Mouse (Mus musculus) forebrain, embryonic 15.5 days (tissue): Measurements from ENCODE around the gene Rab3il1. TPM values are rescaled to one million over a fixed set of nuclear protein-coding genes. Genes with fewer than 3 reads are reported as not detected.
A peak's percentile ranks its signal among the peaks of the same experiment; 100 is the strongest.

Experiments
- ATAC-seq: fragments of 200-750 bp; cut with Nextera tagmentation; replicated peaks from 2 replicates; pipeline ENCODE4 v1.8.0; 2017; ENCODE audit warnings: mild to moderate bottlenecking, moderate TSS enrichment, moderate library complexity
- H3K27ac ChIP-seq: fragments of 300-500 bp; sonication (generic); replicated peaks from 2 replicates; pipeline ENCODE4 v1.5.1; 2015; ENCODE audit warnings: mild to moderate bottlenecking, inconsistent platforms
- H3K27me3 ChIP-seq: fragments of 300-500 bp; sonication (generic); 2 replicates; pipeline ENCODE4 v1.6.1; 2015; ENCODE audit warnings: inconsistent platforms
- H3K36me3 ChIP-seq: fragments of 300-500 bp; sonication (generic); 2 replicates; pipeline ENCODE4 v1.6.1; 2015; ENCODE audit warnings: mild to moderate bottlenecking, inconsistent platforms
- H3K4me1 ChIP-seq: fragments of 300-500 bp; sonication (generic); 2 replicates; pipeline ENCODE4 v1.6.1; 2015; ENCODE audit warnings: inconsistent platforms
- H3K4me2 ChIP-seq: fragments of 300-500 bp; sonication (generic); replicated peaks from 2 replicates; pipeline ENCODE4 v1.6.1; 2015; ENCODE audit warnings: mild to moderate bottlenecking, inconsistent platforms
- H3K4me3 ChIP-seq: fragments of 300-500 bp; sonication (generic); 2 replicates; pipeline ENCODE4 v1.5.1; 2015; ENCODE audit warnings: mild to moderate bottlenecking, inconsistent platforms
- H3K9ac ChIP-seq: fragments of 300-500 bp; sonication (generic); replicated peaks from 2 replicates; pipeline ENCODE4 v1.6.1; 2015; ENCODE audit warnings: mild to moderate bottlenecking, inconsistent platforms
- H3K9me3 ChIP-seq: fragments of 300-500 bp; sonication (generic); 2 replicates; pipeline ENCODE4 v1.6.1; 2016; ENCODE audit warnings: inconsistent platforms
- WGBS: fragments of 180-500 bp; shearing (Covaris S2); methylation state at CpG from one replicate; pipeline ENCODE4 v1.1.7; 2015; ENCODE audit warnings: mixed read lengths; 5-methylcytosine and 5-hydroxymethylcytosine counted together
- polyA plus RNA-seq: library from polyadenylated mRNA; unstranded; fragments of >200 nt; fragmentation: Nextera tagmentation; extraction: Ambion mirVana; gene quantifications from 2 replicates; pipeline ENCODE4 v1.2.1, GENCODE M21; 2015

Rab3il1 gene
- polyA plus RNA-seq, 1 experiment from 2014 or later = 17.9 TPM

DNA sequence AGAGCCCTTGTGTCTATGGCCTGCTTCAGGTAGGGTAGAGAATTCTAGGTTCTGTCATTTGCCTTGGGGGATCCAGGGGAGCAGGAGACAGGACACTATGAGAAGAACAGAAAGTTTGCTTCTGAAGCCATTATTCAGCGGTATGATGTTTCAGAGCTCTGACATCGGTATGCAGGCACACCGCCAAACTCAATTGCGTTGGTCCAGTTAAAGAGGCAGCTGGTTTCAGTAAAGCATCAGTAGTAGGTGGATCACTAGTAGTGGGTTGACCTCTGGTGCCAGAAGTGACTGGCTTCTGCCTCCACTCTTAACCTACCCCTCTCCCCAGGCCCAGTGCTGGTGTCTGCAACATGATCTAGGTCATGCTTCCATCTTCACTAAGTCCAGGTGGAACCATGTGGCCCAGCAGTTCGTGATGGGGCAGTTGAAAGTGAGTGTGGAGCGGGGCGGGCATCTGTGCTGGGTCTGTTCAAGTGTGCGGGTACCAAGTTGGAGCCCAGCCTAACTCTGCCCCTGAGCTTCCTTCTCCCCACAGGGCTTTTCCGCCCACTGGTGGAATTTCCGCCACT lies 52.3 kb downstream of the Rab3il1 start:
- no peak overlapping the region for H3K4me2 ChIP-seq
- H3K36me3 ChIP-seq = 0 out of 2 replicates have a peak, but pooled peaks cover 3% of the 10 kb centered on the region
- no peaks in the 10 kb centered on the region for H3K27me3 ChIP-seq
- H3K4me1 ChIP-seq = no peaks in the 10 kb centered on the region
- no peak for ATAC-seq
- H3K9me3 ChIP-seq = no peaks in the 10 kb centered on the region
- no peak overlapping the region for H3K9ac ChIP-seq
- 92% methylated on average over 10 of the region's 10 CpGs for WGBS
- no peak overlapping the region for H3K4me3 ChIP-seq
- H3K27ac ChIP-seq = no peak overlapping the region

DNA sequence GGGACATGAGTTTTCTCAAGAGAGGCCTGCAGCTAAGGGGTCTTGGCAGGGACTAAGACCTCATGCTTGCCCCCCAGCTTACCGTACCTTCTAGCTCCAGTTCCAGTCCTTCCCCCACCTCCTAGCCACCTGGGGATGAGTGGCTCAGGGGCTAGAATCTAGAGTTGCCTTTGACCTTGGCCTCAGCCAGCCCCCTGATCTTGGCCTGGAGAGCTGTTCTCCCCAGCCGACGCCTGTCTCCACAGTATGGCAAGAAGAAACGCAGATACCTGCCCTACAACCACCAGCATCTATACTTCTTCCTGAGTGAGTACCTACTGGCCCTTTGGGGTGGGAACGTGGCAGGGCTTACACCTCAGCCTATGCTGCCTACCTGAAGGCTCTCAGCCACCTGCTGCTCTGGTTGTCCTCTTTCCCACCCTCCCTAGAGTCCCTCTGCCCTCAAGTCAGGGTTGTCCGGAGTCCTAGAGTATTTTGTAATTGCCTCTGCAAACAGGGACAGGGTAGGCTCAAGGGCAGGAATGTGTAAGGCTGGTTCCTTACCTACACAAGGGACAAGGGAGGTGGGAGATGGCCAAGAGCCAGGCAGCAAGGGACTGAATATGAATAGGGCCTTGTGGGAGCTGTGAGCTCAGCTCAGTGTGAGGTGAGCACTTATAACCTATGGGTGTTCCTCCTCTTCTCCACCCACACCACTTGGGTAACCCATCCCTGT lies 53.0 kb downstream of the Rab3il1 start:
- H3K9me3 ChIP-seq = no peaks in the 10 kb centered on the region
- WGBS = 89% methylated on average over 6 of the region's 6 CpGs
- H3K9ac ChIP-seq = no peak overlapping the region
- no peak overlapping the region for H3K27ac ChIP-seq
- H3K4me1 ChIP-seq = no peaks in the 10 kb centered on the region
- no peak for ATAC-seq
- H3K27me3 ChIP-seq = no peaks in the 10 kb centered on the region
- H3K4me2 ChIP-seq = no peak overlapping the region
- no peak overlapping the region for H3K4me3 ChIP-seq
- 0 out of 2 replicates have a peak, but pooled peaks cover 3% of the 10 kb centered on the region for H3K36me3 ChIP-seq

DNA sequence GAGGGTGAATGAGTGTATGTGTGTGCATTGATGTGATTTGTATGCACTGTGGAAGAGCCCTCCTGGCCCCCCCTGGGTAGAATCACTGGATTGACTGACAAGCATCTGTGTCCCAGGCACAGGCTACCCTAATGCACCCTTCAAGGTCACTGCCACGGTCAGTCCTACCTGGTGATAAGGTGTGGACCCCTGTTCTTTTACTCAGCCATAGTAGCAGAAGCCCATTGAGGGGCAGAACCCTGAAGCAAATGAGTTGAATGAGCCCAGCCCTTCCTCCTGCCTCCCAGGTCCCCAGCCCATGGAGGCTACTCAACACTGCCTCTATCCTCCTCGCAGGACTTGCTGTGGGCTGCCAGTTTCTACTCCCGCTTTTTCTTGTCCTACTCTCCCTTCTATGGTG lies 53.8 kb downstream of the Rab3il1 start:
- Histone ChIP-seq H3K9me3 (no peaks in the 10 kb centered on the region), H3K4me3 (no peak overlapping the region), H3K4me2 (no peak overlapping the region), H3K9ac (no peak overlapping the region), H3K27ac (no peak overlapping the region), H3K36me3 (0 out of 2 replicates have a peak, but pooled peaks cover 3% of the 10 kb centered on the region), H3K27me3 (no peaks in the 10 kb centered on the region), H3K4me1 (no peaks in the 10 kb centered on the region)
- 87% methylated on average over 3 of the region's 3 CpGs for whole genome bisulfite sequencing
- no peak for ATAC-seq

DNA sequence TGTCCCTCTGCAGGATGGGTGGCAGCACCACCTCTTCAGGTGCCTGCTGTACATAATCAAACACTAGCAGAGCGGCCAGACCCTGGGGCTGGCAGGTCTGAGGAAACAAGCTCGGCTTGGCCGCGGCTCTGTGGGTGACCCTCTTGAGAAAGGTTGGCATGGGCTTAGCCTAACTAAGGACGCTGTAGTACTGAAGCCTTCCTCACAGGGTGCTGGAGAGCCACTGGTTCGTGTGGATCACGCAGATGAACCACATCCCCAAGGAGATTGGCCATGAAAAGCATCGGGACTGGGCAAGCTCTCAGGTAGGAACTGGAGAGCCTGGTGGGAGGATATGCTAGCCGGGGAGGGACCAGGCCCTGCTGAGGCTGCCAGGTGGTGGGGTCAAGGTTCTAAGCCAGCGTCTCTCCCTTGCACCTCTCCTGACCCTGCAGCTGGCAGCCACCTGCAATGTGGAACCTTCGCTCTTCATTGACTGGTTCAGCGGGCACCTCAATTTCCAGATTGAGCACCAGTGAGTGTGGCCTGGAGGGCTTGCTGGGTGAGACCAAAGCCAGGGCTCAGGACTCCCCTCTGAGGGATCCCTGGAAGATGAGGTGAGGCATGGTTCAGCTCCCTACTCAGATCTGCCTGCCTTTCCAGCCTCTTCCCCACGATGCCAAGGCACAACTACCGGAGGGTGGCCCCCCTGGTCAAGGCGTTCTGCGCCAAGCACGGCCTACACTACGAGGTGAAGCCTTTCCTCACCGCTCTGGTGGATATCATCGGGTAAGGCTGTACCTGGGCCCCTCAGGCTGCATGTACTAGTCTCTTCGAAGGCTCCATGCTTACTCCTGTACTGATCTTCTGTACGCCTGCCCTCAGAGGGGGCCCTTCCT lies 54.6 kb downstream of the Rab3il1 start:
- no peak; the same call in 1 of the 2 replicates for ATAC-seq
- 0 out of 2 replicates have a peak, but pooled peaks cover 3% of the 10 kb centered on the region for H3K36me3 ChIP-seq
- 84% methylated on average over 22 of the region's 22 CpGs for whole genome bisulfite sequencing

DNA sequence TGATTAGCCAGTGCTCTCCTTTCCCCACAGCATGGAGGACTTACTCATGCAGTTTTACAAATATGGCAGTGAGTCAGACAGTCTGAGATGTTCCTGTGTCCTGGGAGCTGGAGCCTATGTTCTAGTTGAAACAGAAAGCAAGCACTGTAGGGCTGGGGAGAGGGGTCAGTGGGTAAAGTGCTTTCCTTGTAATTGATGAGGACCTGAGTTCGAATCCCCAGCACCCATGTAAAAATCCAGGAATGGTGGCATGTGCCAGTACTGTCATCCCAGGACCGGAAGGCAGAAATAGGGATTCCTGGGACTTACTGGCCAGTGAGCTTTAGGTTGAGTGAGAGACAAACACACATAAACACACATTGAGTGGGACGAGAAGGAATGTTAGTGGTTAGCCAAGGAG lies 55.2 kb downstream of the Rab3il1 start:
- no peak overlapping the region for H3K4me3 ChIP-seq
- no peak overlapping the region for H3K9ac ChIP-seq
- 0 out of 2 replicates have a peak, but pooled peaks cover 4% of the 10 kb centered on the region for H3K4me1 ChIP-seq
- peaks cover 7% of the 10 kb centered on the region for H3K36me3 ChIP-seq
- WGBS = 89% methylated on average over 3 of the region's 3 CpGs
- no peaks in the 10 kb centered on the region for H3K9me3 ChIP-seq
- no peak for ATAC-seq
- H3K27me3 ChIP-seq = no peaks in the 10 kb centered on the region
- no peak overlapping the region for H3K27ac ChIP-seq
- no peak overlapping the region for H3K4me2 ChIP-seq

More for the DNA sequence above, 54.6 kb downstream of the Rab3il1 start:
- Histone ChIP-seq H3K4me3 (no peak overlapping the region), H3K9ac (no peak overlapping the region), H3K4me2 (no peak overlapping the region), H3K9me3 (no peaks in the 10 kb centered on the region), H3K27me3 (no peaks in the 10 kb centered on the region), H3K4me1 (0 out of 2 replicates have a peak, but pooled peaks cover 2% of the 10 kb centered on the region), H3K27ac (no peak overlapping the region)

DNA sequence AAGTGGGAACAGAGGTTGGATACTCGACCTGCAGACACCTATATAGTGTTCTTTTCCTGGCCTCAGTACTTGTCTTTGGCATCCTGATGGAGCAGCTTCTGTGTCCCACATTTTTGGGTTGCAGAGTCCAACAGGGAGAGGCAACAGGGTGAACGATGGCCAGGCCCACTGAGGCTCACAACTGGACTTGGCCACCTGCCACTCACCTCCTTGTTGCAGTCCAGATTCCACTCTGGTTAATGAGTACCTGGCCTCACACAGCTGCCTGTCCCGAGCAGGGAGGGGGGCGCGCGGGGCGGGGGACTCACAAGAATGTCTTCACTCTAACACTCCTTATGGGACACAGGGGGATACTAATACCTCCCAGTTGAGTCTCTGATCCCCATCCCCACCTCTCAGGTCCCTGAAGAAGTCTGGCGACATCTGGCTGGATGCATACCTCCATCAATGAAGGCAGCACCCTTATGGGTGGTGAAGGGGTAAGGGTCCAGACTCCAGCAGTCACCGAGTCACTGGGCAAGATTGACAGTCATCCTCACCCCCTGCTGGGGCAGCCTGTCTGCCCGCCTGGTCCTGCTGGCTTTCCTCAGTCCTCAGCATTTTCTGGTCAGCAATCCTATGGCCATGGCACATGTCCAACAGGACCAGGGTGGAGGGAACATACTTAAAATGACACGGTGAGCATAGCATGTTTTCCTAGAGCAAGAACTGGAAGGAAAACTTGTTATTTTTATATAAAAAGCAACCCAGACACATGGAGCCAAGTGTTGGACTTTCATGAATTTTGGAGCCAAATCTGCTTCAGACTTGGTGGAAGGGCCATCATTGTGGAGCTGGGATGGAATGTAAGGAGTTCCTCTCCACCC lies 56.2 kb downstream of the Rab3il1 start:
- no peak overlapping the region for H3K4me3 ChIP-seq
- H3K9me3 ChIP-seq = no peaks in the 10 kb centered on the region
- no peak overlapping the region for H3K9ac ChIP-seq
- H3K4me1 ChIP-seq = 0 out of 2 replicates have a peak, but pooled peaks cover 4% of the 10 kb centered on the region
- H3K27me3 ChIP-seq = no peaks in the 10 kb centered on the region
- H3K4me2 ChIP-seq = no peak overlapping the region
- peaks cover 18% of the 10 kb centered on the region for H3K36me3 ChIP-seq
- no peak overlapping the region for H3K27ac ChIP-seq
- WGBS = 71% methylated on average over 11 of the region's 11 CpGs
- ATAC-seq = no peak

DNA sequence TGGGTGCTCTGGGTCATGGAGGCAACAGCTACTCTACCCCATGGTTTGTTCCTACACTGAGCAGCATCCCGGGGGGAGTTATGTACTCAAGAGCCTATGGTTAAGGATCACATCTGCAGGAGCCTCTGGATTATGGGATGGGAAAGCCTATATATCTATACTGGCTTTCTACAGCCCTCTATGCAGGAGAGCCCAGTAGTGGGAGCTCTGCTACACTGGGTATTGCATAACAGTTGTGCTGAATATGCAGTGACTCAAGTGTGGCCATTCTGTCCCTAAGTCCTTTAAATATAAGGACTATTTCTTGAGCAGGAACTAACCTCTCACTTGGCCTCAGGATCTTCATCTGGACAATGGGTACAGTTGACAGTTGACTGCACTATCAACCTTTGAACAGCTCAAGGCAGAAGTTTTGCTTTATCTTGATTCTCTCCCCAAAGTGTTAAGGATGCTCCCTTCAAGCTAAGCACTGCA lies 56.9 kb downstream of the Rab3il1 start:
- Histone ChIP-seq H3K9ac (no peak overlapping the region), H3K4me1 (0 out of 2 replicates have a peak, but pooled peaks cover 4% of the 10 kb centered on the region), H3K4me3 (no peak overlapping the region), H3K4me2 (no peak overlapping the region), H3K36me3 (peaks cover 24% of the 10 kb centered on the region), H3K27me3 (no peaks in the 10 kb centered on the region), H3K27ac (no peak overlapping the region), H3K9me3 (no peaks in the 10 kb centered on the region)
- ATAC-seq = no peak
- 79% methylated on average over 1 of the region's 1 CpGs for WGBS

DNA sequence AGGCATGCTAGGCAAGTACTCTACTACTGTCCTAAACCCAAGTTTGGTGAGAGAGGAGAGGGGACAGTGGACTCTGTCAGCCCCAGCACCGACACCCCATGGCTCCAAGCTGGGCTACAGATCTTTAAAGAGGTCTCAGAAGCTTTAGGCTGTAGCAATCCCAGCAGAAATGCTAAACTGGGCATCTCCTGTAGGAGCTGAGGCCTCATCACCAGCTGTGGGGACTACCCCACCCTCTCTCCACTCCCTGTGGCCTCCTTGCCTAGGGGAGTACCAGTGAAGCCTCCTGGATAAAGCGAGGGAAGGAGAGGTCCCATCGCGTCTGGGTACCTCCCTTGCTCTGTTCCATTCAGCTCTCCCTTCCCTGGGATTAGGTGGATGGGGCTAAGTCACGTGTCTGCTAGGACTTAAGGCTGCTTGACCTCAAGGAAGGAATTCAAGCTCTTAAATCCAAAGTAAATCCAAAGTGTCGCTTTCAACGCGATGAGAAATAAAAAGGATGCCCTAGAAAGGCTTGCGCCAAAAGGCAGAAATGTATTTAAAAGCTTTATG lies 57.5 kb downstream of the Rab3il1 start:
- H3K4me1 ChIP-seq = 0 out of 2 replicates have a peak, but pooled peaks cover 4% of the 10 kb centered on the region

DNA sequence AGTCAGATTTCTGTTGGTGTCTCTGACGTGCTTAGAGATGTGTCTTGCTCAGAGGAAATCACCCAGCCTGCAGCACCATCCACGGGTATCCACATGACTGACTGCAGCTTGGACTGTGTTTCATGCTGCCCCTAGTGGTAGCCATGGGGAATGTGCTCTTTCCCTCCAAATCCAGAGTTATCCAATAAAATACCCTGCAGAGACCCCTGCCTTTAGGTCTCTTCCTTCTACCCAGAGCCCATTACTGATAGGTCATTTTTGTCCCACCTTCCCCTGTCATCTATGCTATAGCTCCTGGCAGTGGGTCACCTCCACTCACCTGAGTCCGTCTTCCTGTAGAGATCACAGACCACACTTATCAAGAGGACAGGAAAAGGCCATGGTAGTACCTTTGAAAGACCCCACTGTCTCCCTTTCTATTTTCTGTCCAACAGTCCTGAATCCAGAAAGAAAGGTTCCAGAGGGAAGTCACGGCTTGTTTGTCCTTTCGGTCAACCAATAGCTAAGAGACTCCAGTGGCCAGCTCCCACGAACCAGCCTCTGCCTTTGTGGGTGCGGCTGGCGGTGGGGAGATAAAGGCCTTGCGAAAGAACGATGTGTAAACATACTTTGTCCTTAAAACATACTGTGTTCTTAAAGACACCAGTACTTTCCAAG lies 58.6 kb downstream of the Rab3il1 start:
- H3K9me3 ChIP-seq = no peaks in the 10 kb centered on the region
- H3K27ac ChIP-seq = peak overlapping the region; percentile 36; the same call in 1 of the 2 replicates
- H3K27me3 ChIP-seq = no peaks in the 10 kb centered on the region
- WGBS = 56% methylated on average over 10 of the region's 10 CpGs
- peak; percentile 45 for ATAC-seq
- H3K36me3 ChIP-seq = peaks cover 36% of the 10 kb centered on the region
- no peak overlapping the region for H3K9ac ChIP-seq
- no peak overlapping the region for H3K4me3 ChIP-seq
- 0 out of 2 replicates have a peak, but pooled peaks cover 4% of the 10 kb centered on the region for H3K4me1 ChIP-seq
- H3K4me2 ChIP-seq = no peak overlapping the region

More for the DNA sequence above, 57.5 kb downstream of the Rab3il1 start:
- H3K9ac ChIP-seq = no peak overlapping the region
- H3K4me3 ChIP-seq = no peak overlapping the region
- no peak overlapping the region for H3K27ac ChIP-seq
- peaks cover 29% of the 10 kb centered on the region for H3K36me3 ChIP-seq
- 51% methylated on average over 9 of the region's 9 CpGs for WGBS
- no peaks in the 10 kb centered on the region for H3K27me3 ChIP-seq
- H3K4me2 ChIP-seq = no peak overlapping the region
- no peaks in the 10 kb centered on the region for H3K9me3 ChIP-seq
- no peak for ATAC-seq

DNA sequence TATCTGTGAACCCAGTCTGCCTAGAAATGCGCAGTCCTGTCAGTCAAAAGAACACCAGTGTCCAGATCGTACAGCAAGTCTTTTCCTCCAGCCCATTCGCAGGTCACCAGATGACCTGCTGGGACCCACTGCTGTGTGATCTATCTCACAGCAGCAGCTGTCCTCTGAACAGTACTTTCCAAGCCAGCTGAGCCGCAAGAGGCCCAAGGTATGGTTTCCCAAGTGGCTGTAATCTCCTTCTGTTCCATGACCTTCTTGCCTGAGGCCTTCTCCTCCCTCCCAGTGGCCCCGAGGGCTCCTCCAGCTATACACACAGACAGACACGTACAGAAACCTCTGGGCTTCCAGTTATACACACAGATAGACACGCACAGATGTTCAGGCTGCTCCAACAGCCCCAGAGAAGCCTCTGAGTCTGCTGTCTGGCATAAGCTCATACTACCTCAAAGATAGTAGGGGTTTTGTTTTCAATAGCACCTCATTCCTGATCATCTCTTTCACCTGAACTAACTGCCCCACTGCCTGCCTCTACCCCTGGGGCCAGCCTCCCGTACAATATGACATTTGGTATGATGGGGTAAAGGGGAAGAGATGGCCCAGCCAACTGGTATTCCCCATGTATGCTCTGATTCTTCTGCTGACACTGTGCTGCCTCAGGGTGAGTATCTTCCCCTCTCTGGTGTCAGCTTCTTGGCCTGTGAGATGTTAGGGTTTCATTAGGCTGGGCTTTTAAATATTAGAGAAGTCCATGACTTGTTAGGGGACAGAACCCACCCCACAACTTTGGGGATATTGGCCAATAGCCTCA lies 59.5 kb downstream of the Rab3il1 start:
- Histone ChIP-seq H3K36me3 (peaks cover 45% of the 10 kb centered on the region), H3K27me3 (no peaks in the 10 kb centered on the region), H3K4me1 (0 out of 2 replicates have a peak, but pooled peaks cover 4% of the 10 kb centered on the region), H3K9ac (no peak overlapping the region), H3K4me3 (no peak overlapping the region), H3K27ac (0 out of 2 replicates have a peak overlapping the region, but pooled peaks have one; percentile 46), H3K4me2 (no peak overlapping the region), H3K9me3 (no peaks in the 10 kb centered on the region)
- ATAC-seq = no peak
- 66% methylated on average over 8 of the region's 8 CpGs for WGBS
